Mouse (Mus musculus): ENCODE results near the gene Ankrd45.

DNA sequence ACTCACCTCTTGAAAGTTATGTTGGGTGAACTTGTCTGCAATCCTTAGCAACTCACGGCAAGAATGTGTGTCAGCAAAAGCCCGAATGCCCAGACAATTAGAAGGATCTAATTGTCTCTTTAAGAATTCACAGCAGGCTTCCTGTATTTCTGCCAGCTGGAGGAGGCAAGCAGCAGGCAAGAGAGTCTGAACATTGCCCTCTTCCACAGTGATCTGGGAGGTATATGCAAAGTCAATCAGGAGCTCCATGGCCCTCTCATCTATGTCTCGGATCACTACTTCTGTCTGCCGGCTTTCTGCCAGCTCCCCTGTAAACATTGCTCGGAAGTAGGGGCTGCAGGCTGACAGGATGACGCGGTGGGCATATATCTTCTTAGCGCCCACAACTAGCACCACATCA is 33.3 kb upstream of the Ankrd45 start:
- TF ChIP-seq CTCF (IDR thresholded peaks at IDR 0.05; ENCODE audit: low read depth) (no peak), EP300 (IDR thresholded peaks at IDR 0.05; ENCODE audit: low read depth) (no peak)

Data from heart, postnatal 0 days (tissue).